Mouse (Mus musculus): ENCODE measurements around the gene Gm11034.

DNA sequence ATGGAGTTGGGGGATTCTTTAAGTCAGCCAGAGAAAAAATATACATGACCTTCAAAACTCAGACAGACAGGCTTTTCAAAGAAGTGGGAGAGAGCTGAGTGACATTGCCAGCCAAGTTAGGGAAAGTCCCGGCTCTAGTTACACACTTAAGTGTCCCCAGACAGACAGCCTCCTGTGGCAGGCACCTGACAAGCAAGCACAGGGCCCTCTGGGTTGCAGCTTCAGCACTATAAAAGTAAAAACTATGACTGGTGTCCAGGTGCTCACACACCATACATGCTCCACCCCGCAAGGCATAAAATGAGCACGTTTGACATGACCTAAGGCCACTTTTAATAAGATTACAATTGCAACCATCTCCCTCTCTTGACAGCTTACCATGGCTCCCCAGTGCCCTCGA is 47.1 kb upstream of the Gm11034 start:
- TF ChIP-seq CTCF (conservative IDR thresholded peaks at IDR 0.05; ENCODE audit: low read length) (no peak), NANOG (IDR thresholded peaks at IDR 0.05; ENCODE audit: borderline replicate concordance, low read length) (no peak)

Data from E14TG2a.4 (cell line).